Mouse (Mus musculus): ENCODE data around the gene Zdhhc4. TPM values are rescaled to one million over a fixed set of nuclear protein-coding genes. Genes with fewer than 3 reads are reported as not detected.

Zdhhc4 gene
- 73.5 and 75.0 TPM in 2 replicates for polyA plus RNA-seq (2015; fragmentation: Nextera tagmentation; extraction: Ambion mirVana)

DNA sequence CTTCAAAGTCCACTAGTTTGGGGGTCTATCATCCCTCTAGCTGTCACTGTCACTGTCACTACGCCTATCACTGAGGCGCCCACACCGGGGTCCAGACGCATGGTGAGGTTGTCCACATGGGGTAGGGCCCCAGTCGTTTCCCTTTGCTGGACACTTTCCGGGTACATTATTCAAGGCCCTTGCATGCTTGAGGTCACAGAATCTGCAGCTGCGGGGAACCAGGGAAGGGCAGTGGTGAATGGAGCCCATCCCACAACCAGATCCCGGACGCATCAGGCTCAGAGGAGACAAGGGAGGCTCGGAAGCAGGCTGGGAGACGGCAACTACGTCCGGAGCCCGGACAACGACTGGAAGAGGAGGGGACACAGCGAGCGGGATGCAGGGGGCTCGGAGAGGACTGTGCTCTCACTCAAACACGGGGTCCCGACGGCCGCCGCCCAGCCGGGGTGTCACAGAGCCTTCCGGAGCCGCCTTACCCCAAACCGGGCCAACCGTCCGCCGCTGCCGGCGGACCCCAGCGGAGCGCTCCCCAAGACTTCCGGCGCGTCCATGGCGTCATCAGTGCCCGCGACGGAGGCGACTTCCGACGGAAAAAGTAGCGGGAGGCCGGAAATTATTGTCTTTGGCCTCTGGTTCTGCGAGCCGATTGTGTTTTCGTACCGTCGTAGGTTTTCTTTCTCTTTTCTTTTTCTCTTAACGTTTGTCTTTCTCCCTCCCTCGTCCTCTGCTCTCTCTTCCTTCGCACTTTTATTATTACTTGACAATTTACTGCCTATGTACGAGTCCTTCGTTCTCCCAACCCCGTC lies at the start of gene Zdhhc4:
TSS of gene Zdhhc4 (minus strand) at position 567 of the 806 bp plus-strand sequence.
- H3K36me3 ChIP-seq, result peaks cover 22% of the 10 kb centered on the region
- peak within 1 kb of the TSS; percentile 85 for H3K4me2 ChIP-seq (replicated peaks)
- H3K27ac ChIP-seq (replicated peaks), result peak within 1 kb of the TSS; percentile 83
- peak within 1 kb of the TSS; percentile 70 for H3K4me3 ChIP-seq
- peak within 1 kb of the TSS; percentile 85 for H3K9ac ChIP-seq (replicated peaks)
- WGBS, result under 1% methylated on average over 51 of the region's 57 CpGs
- H3K9me3 ChIP-seq, result no peaks in the 10 kb centered on the region
- H3K27me3 ChIP-seq, result no peaks in the 10 kb centered on the region
- peaks cover 22% of the 10 kb centered on the region for H3K4me1 ChIP-seq
- peak; percentile 83 for ATAC-seq (replicated peaks)

DNA sequence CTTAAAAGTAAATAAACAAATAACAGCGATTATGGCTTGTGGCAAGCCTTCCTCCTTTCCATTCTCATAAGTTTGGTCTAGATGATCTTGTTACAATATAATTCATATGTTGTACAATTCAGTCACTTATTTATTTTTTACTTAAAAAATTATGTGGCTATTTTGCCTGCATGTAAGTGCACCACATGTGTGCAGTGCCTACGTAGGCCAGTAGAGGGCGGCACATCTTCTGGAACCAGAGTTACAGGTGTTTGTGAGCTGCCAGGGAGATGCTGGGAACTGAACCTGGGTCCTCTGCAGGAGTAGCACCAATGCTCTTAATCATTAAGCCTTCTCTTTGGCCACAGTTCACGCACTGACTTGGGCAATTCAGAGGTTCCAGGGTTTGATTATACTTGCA lies 47.1 kb upstream of the Zdhhc4 start:
- Histone ChIP-seq H3K27ac (replicated peaks) (no peak overlapping the region), H3K36me3 (no peaks in the 10 kb centered on the region), H3K4me1 (peaks cover 11% of the 10 kb centered on the region), H3K4me3 (no peak overlapping the region), H3K27me3 (peaks cover 38% of the 10 kb centered on the region), H3K9me3 (no peaks in the 10 kb centered on the region), H3K9ac (replicated peaks) (no peak overlapping the region), H3K4me2 (replicated peaks) (no peak overlapping the region)
- 88% methylated on average over 4 of the region's 4 CpGs for WGBS
- no peak for ATAC-seq (replicated peaks)

DNA sequence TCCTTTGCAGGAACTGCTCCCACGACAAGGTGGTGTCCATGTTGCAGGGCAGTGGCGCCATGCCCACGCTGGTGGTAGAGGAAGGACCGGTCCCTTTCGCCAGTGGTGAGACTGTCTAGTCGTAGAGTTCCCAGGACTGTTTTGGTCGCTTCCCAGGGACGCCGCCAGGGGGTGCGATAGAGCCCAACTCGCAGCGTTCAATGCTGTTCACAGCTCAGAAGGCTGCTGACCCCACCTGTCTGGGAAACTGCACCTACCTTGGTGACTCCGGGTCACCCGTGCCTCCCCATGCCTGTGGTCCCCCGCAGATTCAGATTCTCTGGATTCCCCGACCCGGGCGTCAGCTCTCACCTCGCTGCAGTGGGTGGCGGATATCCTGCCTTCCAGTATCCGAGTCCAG lies 46.2 kb upstream of the Zdhhc4 start:
- H3K4me3 ChIP-seq, result no peak overlapping the region
- H3K9ac ChIP-seq (replicated peaks), result no peak overlapping the region
- no peaks in the 10 kb centered on the region for H3K36me3 ChIP-seq
- 8% methylated on average over 21 of the region's 21 CpGs for WGBS
- 0 out of 2 replicates have a peak, but pooled peaks have one; percentile 23 for ATAC-seq (replicated peaks)
- peaks cover 20% of the 10 kb centered on the region for H3K4me1 ChIP-seq
- no peak overlapping the region for H3K27ac ChIP-seq (replicated peaks)
- H3K4me2 ChIP-seq (replicated peaks), result 0 out of 2 replicates have a peak overlapping the region, but pooled peaks have one; percentile 21
- H3K27me3 ChIP-seq, result peaks cover 47% of the 10 kb centered on the region
- H3K9me3 ChIP-seq, result no peaks in the 10 kb centered on the region

DNA sequence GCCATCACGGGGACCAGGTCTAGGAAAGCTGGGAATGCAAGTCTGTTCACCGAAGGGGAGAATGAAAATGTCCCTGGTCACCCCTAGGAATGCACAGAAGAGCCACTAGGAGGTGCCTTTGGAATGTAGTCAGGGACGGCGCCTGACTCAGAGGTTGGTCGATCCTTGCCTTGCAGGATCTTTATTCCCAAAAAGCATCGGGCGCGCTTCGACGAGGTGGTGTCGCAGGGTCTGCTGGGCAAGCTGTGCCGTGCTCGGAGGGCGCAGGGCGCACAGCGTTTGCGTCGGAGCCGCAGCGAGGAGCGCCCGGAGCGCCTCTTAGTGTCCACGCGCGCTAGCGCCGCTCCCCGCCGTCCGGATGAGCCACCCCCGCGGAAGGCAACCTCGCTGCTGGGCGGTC lies 43.8 kb upstream of the Zdhhc4 start:
- Histone ChIP-seq H3K9ac (replicated peaks) (peak overlapping the region; percentile 29; the same call in 1 of the 2 replicates), H3K9me3 (no peaks in the 10 kb centered on the region), H3K27me3 (peaks cover 72% of the 10 kb centered on the region), H3K4me1 (peaks cover 35% of the 10 kb centered on the region), H3K4me2 (replicated peaks) (peak overlapping the region; percentile 54), H3K36me3 (no peaks in the 10 kb centered on the region), H3K4me3 (peak overlapping the region; percentile 37), H3K27ac (replicated peaks) (no peak overlapping the region)
- ATAC-seq (replicated peaks), result no peak; the same call in 1 of the 2 replicates
- WGBS, result 1% methylated on average over 35 of the region's 35 CpGs

DNA sequence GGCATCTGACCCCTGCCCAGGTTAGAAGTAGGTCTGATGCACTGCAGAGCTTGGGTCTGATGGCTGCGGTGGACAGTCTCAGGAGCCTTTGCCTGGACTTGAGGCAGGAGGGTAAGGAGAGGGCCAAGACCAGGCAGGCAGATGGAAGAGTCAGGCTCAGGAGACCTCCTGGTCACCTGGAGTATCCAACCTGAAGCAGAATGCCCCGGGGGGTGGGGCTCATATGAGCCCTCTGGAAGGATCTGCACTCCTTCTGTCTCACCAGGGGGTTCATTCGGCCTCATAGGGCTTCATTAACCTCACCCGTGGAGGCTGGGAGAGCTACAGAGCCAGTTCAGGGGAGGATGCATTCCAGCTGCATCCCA lies 42.1 kb upstream of the Zdhhc4 start:
- Histone ChIP-seq H3K9me3 (no peaks in the 10 kb centered on the region), H3K4me3 (no peak overlapping the region), H3K27me3 (peaks cover 74% of the 10 kb centered on the region), H3K27ac (replicated peaks) (no peak overlapping the region), H3K4me1 (peaks cover 37% of the 10 kb centered on the region), H3K4me2 (replicated peaks) (peak overlapping the region; percentile 65), H3K9ac (replicated peaks) (no peak overlapping the region), H3K36me3 (no peaks in the 10 kb centered on the region)
- 39% methylated on average over 4 of the region's 4 CpGs for WGBS
- ATAC-seq (replicated peaks), result no peak

DNA sequence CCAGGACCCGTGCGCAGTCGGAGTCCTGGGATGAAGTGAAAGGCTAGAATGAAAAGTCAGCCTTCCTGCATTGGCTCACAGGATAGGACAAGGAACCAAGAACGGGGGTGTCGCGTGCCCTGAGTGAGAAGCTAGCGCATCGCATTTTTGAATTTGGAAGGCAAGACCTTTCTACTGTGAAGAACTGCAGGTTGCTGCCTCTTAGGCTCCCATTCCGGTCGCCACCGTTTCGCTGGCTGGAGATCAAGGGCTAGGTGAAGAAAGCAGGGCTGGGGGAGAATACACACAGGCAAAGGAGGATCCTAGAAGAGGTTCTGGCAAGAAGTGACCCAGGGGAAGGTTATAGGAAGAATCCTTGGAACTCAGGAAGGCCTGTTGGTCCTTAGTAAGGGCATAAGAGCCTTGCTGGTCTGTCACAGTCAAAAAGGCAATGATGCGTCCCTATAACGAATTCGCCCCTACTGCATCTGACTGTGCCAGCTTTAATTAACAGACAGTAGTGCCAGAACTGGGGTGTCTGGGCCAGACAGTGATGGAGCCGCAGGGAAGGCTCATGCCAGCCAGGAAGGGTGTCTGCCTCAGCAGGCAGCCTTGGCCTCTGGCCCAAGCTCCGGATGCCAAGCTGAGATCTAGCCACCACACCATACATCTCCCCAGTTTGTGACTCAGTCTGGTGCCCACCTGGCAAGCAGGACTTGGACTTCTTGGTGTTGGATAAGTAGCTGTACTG lies 41.5 kb upstream of the Zdhhc4 start:
- peak; percentile 47 for ATAC-seq (replicated peaks)
- H3K4me1 ChIP-seq, result peaks cover 37% of the 10 kb centered on the region
- peak overlapping the region; percentile 37 for H3K4me3 ChIP-seq
- H3K27me3 ChIP-seq, result peaks cover 74% of the 10 kb centered on the region
- H3K9me3 ChIP-seq, result no peaks in the 10 kb centered on the region
- H3K36me3 ChIP-seq, result no peaks in the 10 kb centered on the region
- peak overlapping the region; percentile 65 for H3K4me2 ChIP-seq (replicated peaks)
- 0 out of 2 replicates have a peak overlapping the region, but pooled peaks have one; percentile 3 for H3K27ac ChIP-seq (replicated peaks)
- peak overlapping the region; percentile 38; the same call in 1 of the 2 replicates for H3K9ac ChIP-seq (replicated peaks)
- WGBS, result 17% methylated on average over 17 of the region's 17 CpGs

DNA sequence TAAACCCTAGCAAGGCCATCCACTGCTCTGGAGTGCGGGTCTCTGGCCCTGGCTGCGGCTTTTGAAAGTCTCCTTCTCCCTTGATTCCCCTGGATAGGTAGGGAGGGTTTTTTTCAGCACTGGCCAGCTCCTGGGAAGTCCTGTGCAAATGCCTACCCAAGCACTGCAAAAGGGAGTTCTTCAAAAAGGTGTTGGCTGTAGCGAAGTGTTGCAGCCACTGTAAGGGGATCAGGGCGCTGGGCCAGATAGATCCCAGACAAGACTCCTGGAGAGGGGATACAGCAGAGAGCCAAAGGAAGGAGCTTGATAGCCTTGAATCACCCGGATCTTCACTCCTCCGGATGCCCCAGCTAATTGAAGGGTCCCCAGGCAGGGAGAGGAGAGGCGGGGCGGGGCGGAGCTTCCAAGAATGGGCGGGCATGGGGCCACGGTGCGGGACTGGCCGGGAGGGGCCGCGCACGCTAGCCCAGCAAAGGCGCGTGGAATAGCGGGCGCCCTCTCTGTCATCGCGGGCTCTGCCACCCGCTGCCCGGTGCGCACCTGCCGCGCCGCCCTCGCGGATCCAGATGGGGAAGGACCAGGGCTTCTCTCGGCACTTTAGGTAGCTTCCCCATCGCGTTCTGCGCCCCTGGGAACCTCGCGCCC lies 40.7 kb upstream of the Zdhhc4 start:
- H3K27me3 ChIP-seq, result peaks cover 76% of the 10 kb centered on the region
- no peaks in the 10 kb centered on the region for H3K36me3 ChIP-seq
- peak overlapping the region; percentile 37 for H3K4me3 ChIP-seq
- H3K4me1 ChIP-seq, result peaks cover 38% of the 10 kb centered on the region
- H3K27ac ChIP-seq (replicated peaks), result no peak overlapping the region
- peak overlapping the region; percentile 38; the same call in 1 of the 2 replicates for H3K9ac ChIP-seq (replicated peaks)
- WGBS, result 2% methylated on average over 36 of the region's 36 CpGs
- H3K4me2 ChIP-seq (replicated peaks), result peak overlapping the region; percentile 65
- peak; percentile 44; the same call in 1 of the 2 replicates for ATAC-seq (replicated peaks)
- no peaks in the 10 kb centered on the region for H3K9me3 ChIP-seq

DNA sequence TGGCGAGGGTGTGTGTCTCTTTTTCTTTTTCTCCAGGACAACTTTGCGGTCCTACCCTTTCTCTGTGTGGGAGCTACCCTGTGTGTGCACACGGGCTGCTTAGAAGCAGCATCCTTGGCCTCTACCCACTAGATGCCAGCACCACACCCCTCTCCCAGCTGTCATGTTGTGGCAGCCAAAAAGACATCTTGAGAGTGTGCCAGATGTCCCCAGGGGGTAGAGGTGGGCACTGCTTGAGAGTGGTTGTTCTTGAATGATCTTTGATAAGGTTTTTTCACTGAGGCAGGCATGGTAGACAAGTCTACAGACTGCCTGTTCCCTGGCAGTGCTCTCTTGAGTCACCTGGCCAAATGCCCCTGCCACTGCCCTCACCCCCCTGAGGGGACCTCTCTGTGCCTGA lies 38.9 kb upstream of the Zdhhc4 start:
- H3K4me3 ChIP-seq, result no peak overlapping the region
- no peak overlapping the region for H3K27ac ChIP-seq (replicated peaks)
- no peaks in the 10 kb centered on the region for H3K9me3 ChIP-seq
- peaks cover 50% of the 10 kb centered on the region for H3K4me1 ChIP-seq
- H3K27me3 ChIP-seq, result peaks cover 60% of the 10 kb centered on the region
- no peaks in the 10 kb centered on the region for H3K36me3 ChIP-seq
- no peak overlapping the region for H3K4me2 ChIP-seq (replicated peaks)
- no peak for ATAC-seq (replicated peaks)
- WGBS, result 64% methylated on average over 3 of the region's 3 CpGs
- H3K9ac ChIP-seq (replicated peaks), result no peak overlapping the region

DNA sequence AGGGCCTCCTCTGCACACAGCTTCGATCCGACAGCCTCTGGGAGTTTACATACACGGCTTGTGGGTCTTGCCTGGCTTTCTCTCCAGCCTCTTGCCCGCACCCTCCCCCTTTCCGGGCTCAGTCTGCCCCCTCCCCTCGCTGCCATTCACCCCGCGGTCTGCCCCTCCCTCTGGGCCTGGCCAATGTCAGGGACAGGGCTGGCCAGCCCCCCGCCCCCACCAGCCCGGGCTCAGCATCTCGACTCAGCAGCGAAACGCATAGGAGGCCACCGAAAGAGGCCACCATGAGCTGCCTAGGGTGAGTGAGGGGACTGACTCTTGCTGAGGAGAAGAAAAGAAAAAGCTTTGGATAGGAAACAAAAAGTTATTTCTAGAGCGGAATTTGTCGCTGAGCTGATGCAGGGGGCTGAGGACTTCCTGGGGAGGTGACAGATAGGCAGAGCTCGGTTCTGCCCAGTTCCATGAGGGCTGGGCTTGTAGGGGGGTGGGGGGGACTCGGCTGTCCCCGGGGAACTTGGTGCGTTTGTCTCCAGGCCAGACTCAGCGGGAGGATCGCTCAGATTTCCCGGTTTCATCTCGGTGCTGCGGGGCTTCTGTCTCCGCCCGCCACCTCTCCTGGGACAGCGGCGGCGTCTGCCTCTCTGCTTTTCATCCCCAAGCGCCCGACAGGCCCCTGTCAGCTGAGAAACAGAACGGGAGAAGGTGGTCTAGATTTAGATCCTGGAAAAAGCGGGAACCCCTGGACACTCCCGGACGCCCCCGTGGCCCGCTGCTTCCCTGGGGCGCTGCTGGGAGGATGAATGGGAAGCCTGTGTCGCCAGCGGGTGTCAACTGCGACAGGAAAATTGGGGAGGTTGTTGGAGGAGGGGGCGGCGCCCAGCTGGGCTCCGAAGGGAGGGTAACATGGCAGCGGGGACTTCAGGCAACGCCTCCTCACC lies 34.9 kb upstream of the Zdhhc4 start:
- under 1% methylated on average over 47 of the region's 47 CpGs for WGBS
- peak overlapping the region; percentile 25 for H3K27ac ChIP-seq (replicated peaks)
- peak overlapping the region; percentile 86 for H3K4me2 ChIP-seq (replicated peaks)
- ATAC-seq (replicated peaks), result peak; percentile 72
- no peaks in the 10 kb centered on the region for H3K36me3 ChIP-seq
- peak overlapping the region; percentile 52 for H3K4me3 ChIP-seq
- H3K9ac ChIP-seq (replicated peaks), result peak overlapping the region; percentile 58
- H3K4me1 ChIP-seq, result peaks cover 23% of the 10 kb centered on the region
- no peaks in the 10 kb centered on the region for H3K9me3 ChIP-seq
- peaks cover 22% of the 10 kb centered on the region; the same call in 1 of the 2 replicates for H3K27me3 ChIP-seq

DNA sequence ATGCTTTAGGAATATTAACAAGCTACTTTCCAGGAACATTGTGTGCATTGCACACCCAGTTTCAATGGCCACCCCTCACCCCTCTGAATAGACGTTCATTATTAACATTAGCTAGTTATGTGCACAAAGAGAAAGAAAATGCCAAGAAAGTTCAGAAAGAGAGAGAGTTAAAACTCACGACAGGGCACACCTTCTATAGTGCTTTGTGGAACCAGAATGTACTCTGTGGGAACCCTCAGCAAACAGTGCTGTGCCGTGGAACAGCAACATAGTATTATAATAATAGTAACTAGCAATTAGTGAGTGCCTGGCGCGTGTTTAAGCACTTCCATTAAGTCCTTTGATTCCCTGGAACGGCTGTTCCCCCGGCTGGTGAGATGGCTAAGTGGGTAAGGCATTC lies 32.4 kb upstream of the Zdhhc4 start:
- 7% methylated on average over 7 of the region's 7 CpGs for WGBS
- no peaks in the 10 kb centered on the region for H3K36me3 ChIP-seq
- no peak overlapping the region for H3K4me2 ChIP-seq (replicated peaks)
- ATAC-seq (replicated peaks), result no peak
- peaks cover 26% of the 10 kb centered on the region for H3K4me1 ChIP-seq
- peaks cover 11% of the 10 kb centered on the region; the same call in 1 of the 2 replicates for H3K27me3 ChIP-seq
- no peak overlapping the region for H3K27ac ChIP-seq (replicated peaks)
- H3K4me3 ChIP-seq, result no peak overlapping the region
- H3K9ac ChIP-seq (replicated peaks), result no peak overlapping the region
- no peaks in the 10 kb centered on the region for H3K9me3 ChIP-seq

DNA sequence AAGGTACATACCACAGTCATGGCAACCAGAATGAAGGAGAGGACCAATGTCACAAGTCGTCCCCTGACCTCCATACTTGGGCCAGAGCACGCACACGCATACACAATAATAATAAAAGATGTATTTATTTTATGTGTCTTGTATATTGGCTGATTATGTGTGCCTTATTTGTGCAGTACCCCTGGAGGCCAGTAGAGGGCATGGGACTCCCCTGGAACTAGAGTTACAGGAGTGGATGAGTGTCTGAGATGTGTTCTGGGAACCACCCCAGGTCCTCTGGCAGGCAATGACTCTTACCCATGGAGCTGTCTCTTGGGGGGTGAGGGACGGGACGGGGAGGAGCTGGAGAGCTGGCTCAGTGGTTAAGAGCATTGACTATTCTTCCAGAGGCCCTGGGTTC lies 30.9 kb upstream of the Zdhhc4 start:
- Histone ChIP-seq H3K4me3 (no peak overlapping the region), H3K27ac (replicated peaks) (no peak overlapping the region), H3K9ac (replicated peaks) (no peak overlapping the region), H3K4me2 (replicated peaks) (no peak overlapping the region), H3K9me3 (no peaks in the 10 kb centered on the region), H3K27me3 (peaks cover 7% of the 10 kb centered on the region; the same call in 1 of the 2 replicates), H3K36me3 (no peaks in the 10 kb centered on the region), H3K4me1 (peaks cover 26% of the 10 kb centered on the region)
- no peak for ATAC-seq (replicated peaks)
- 61% methylated on average over 5 of the region's 5 CpGs for WGBS

All from forebrain, embryonic 15.5 days (tissue).